Mouse (Mus musculus): ENCODE results near the gene Cmpk2.
"Not testable (repeated sequence)": the region's sequence is repeated elsewhere in the genome, so short reads cannot be mapped to it uniquely, and the experiment has no call there.

Cmpk2 gene

DNA sequence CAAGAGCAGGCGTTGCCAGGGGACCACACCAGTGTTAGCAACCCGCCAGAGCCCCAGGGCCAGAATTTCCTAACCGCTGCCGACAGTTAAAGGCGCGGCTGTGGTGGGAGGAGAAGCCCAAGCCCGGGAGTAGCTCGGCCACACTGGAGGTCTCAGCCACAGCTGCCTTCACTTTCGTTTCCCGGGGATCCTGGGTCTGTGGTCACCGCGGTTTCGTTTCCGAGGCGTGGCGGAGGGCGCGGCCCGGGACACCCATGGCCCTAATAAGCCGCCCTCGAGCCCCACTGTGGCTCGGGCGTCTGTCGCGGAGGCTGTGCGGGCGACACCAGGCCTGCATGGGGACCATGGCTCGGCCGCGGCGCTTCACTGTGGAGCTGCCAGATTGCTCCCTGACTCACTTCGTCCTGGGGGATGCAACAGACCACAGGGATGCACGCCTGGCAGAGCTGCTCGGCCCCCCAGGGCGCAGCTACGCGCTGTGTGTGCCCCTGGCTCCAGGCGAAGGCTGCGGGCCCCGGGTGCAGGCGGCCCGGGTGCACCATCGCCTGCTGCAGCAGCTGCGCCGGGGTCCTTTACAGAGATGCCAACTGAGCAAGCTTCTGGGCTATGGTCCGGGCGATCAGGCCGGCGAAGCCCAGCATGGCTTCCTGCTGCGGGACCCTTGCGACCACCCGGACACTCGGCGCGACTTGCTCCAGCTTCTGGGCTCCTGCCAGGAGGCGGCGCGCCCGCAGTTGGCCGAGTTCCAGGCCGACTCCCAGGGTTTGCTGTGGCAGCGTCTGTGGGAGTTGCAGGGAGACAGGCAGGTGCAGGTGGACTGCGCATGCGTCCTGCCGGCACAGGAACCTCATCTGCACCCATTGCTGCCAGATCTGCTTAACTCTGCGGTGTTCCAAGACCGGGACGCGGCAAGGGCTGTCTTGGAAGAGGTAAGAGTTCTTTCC, at the start of gene Cmpk2:
TSS of gene Cmpk2 (plus strand) at position 107 of the 944 bp plus-strand sequence.
- peak; percentile 95 for DNase-seq (ENCODE audit: low read depth, low spot score)

DNA sequence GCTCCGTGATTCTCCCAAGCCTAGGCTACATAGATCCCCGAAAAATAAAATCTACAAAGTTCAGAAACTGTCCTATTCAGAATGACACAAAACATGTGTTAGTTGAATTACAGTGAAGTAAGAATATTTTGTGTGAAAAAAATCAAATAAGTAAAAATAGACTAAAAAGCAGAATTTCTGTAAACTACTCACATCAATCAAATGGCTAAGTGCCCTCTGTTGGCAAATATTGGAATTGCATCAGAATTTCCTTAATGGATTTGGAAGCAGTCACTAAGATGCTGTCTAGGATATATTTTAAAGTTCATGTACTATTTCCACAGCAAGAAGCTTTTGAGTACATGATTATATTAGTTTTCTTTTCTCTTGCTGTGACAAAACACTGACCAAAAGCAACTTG, 44.2 kb upstream of the Cmpk2 start:
- peak; percentile 78 for DNase-seq (ENCODE audit: low read depth, low spot score)

DNA sequence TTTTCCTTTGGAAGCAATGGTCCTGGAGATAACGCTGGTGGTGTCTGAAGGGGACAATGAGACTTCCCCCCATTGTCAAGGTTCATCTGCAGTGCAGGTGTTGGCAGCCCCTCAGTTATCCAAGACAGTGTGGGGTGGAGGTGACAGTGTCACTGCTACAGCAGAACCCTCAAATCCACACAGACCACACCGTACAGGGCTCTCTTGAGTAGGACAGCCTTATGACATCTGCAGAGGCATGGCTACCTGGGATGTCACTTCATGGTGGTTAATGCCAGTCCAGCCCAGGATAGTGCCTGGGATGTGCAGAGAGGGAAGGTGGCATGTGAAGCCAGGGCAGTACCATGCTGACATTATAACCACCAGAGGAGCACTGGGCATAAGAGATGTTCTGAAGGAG, 40.2 kb upstream of the Cmpk2 start:
- not testable (repeated sequence) for DNase-seq (ENCODE audit: low read depth, low spot score)

DNA sequence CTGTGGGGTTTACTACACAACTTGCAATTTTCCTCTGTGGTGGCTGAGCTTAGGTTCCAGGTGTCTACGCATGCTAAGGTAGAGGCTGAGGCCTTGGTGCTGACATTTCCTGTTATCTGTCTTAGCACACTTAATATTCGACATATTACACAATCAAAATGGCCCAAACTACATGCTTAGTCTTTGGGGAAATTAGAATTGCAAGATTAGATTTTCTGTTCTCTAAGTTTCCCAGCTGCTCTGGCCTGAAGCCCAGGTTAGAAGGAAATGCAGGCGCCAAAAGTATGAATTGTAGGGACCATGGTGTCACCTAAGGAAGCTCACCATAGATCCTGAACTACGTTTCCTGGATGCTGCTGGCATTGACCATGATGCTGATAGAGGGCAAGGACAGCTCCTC, 32.7 kb upstream of the Cmpk2 start:
- DNase-seq (ENCODE audit: low read depth, low spot score): no peak

DNA sequence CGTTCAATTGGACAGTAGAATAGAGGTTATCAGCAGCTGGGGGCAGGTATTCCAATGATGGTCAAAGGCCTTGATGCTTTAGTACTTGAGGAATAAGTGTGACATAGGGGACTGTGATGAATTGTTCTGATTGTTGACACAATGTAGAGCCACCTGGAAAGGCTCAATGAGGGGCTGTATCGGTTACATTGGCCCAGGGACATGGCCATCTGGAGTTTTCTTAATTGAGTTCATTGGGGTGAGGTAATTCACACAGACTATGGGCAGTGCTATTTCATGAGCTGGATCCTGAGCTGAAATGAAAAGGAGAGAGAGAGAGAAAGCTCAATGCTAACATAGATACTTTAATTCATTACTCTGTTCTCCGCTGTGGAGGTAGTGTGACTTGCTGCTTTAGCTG, 31.1 kb upstream of the Cmpk2 start:
- peak; percentile 31 for DNase-seq (ENCODE audit: low read depth, low spot score)

DNA sequence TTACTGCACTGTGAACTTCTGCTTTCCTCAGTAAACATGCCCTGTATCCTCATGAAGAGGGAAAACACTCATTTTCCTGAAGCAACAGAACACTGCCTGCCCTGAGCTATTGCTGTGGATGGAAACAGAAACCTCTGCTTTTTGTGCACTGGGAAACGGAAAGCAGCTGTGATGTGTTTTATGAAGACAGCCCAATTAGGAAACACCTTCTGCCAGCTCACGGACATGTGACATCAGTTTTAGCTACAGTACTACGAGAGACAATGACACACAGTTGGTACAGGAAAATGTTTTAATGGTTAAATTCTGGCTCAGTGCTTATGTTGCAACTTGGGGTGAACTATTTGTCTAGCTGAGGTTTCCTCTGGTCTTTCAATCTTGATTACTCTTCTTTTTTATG, 29.6 kb upstream of the Cmpk2 start:
- no peak for DNase-seq (ENCODE audit: low read depth, low spot score)

DNA sequence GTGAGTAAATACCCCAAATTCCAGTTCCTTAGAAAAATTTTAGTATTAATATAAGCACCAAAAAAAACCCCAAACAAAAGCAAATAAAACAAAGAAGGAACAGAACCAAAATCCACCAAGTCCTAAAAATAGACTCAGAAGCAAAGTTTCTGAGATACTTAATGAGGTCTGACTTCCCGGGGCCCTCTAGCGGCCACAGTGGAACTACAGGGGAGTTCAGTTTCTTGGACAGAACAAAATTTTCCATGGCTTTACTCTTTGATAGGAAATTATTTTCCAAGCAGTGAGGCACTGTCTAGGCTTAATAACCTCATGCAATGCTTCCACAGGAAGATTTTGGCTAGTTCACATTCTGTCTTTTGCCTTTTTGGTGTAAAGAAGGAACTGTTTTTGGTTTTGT, 24.9 kb upstream of the Cmpk2 start:
- DNase-seq (ENCODE audit: low read depth, low spot score): peak; percentile 75

DNA sequence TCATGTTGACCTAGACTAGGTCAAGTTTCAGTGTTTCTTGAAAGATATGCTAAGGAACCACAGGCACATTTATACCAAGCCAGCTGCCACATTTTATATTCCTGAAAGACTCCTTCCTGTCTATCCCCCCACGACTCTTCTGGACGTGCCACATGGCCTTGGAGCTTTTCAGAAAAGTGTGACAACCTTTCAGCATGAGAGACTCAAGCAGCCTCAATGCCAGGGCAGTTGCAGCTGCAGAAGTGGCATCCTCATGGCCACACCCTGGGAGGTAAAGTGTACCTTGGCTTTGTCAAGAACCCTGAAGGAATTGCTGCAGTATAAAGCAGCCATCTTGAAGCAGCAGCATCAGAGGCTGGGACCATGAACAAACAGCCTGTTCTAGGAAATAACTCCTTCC, 24.5 kb upstream of the Cmpk2 start:
- DNase-seq (ENCODE audit: low read depth, low spot score): no peak

DNA sequence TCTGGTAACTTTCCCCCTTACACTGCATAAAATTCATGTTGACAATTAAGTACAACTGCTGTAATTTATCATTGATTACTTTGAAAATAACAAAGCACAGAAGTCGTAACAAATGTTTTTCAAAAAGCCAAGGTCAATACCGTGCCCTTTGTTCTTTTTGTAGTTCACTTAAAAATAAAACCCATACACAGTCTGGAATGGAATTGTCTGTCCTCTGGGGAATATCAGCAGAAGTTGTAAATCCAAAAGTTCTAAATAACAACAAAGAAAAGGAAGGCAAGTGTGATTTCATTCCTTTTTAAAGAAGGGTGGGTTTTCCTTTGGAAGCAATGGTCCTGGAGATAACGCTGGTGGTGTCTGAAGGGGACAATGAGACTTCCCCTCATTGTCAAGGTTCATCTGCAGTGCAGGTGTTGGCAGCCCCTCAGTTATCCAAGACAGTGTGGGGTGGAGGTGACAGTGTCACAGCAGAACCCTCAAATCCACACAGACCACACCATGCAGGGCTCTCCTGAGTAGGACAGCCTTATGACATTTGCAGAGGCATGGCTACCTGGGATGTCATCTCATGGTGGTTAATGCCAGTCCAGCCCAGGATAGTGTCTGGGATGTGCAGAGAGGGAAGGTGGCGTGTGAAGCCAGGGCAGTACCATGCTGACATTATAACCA, 22.5 kb upstream of the Cmpk2 start:
- no peak for DNase-seq (ENCODE audit: low read depth, low spot score)

DNA sequence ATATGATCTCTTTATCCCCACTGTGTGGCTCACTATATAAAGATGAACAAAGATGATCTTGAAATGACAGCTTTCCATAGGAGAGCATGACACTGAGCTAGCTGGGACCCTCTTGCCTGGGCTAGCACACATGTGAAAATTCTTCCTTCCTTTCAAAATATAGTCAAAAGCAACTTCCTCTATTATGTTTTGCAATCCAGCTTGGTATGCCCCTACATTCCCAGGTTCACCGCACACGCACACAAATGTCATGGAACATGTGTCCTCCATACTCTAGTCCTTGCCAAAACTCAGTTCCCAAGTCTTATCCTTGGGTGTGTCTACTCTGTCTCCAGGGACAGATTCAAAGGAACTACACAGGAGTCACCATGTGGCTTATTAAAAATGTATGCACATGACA, 19.5 kb upstream of the Cmpk2 start:
- DNase-seq (ENCODE audit: low read depth, low spot score): no peak

DNA sequence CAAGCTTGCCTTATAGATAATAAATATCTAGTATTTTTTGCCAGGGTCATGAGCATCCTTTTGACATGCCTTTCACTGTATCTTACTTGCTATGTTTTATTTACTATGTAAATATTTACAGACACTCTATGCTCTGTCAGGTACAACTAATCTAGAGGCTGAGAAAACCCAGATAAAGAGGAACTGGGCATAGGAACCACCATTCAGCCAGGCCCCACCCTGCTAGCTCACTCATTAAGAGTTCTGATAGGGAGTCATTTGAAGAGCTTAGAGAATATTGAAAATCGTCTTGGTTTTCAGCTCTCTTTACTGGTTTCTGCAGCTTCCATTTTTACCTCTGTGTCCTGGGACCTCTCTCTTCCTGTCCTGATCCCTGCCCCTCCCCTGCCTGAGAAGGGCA, 17.9 kb upstream of the Cmpk2 start:
- no peak for DNase-seq (ENCODE audit: low read depth, low spot score)

DNA sequence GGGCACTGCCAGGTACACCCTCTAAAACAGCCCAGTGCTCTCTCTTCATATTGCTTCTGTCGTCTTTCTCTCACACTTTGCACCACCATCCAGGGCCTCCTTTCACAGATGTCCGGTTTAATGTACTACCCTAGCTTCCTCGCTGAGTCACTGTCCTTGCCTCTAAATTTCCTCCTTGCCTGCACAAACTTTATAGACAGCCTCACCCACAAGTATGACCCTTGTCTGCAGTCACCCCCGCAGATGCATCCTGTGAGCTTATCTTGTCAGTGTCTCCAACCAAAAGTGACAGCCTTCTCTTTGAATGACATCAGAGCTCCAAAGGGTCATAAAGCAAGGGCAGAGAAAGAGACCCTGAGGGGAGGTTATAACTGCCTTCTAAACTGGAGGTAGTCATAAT, 16.1 kb upstream of the Cmpk2 start:
- no peak for DNase-seq (ENCODE audit: low read depth, low spot score)

DNA sequence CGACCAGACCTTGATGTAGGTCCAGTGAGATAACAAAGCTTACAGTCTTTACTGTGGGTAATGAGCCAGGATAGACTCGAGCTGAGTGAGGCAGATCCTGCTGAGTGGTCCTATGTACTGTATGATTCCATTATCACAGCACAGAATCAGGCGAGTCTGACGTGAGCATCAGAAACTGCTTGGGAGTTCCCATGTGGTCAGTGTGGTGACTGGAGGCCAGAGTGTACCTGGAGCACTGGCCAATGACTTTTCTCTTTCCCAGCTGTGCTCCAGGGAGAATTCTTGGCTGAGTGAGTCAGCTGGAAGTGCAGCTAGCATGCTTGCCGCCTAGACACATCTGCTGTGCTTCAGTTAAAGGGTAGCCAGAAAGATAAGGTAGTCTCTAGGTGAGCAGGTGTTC, 14.3 kb upstream of the Cmpk2 start:
- DNase-seq (ENCODE audit: low read depth, low spot score): no peak

DNA sequence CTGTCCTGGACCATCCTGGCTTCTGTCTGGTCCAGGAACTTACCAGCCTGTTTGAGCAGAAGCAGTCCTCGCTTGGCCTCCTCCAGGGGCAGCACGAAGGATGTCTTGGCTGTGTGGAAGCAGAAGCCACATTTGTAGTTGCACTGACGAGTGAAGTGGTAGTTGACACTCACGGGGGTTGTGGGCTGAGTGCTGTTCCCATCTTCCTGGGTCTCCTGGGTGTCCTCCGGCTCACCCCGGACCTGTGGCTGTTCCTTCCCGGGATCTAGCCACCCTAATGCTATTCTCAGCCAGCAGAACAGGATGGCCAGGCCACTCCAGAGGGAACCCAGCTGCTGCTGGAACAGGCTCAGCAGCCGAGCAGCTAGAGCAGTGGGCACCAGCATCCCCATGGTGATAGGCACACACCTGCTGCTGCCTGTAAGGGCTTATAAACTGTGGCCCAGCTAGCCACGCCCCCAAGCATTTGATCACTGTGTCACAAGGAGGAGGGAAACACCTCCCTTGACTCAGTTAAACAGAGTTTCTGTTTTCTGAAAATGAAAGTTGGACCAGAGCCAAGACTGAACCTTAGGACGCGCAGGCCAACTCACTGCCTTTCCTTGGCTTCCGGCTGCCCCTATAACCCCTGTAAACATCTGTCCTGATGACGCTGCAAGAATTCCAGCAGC, 12.8 kb upstream of the Cmpk2 start, which contains the start of gene Rsad2:
TSS of gene Rsad2 (minus strand) at position 425 of the 671 bp plus-strand sequence.
- DNase-seq (ENCODE audit: low read depth, low spot score): peak; percentile 52

DNA sequence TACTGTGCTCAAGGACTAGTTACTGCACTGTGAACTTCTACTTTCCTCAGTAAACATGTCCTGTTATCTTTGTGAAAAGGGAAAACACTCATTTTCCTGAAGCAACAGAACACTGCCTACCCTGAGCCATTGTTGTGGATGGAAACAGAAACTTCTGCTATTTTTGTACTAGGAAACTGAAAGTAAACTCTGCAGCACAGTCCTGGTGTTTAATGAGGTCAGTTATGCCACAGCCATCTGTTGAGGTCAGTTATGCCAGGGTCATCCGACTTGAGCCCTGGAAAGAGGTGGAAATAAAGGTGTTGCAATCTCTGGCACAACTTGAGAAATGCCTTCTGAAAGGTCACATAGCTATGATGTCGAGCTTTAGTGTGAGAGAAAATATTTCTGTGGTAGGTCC, 8.9 kb upstream of the Cmpk2 start:
- DNase-seq (ENCODE audit: low read depth, low spot score): peak; percentile 34

DNA sequence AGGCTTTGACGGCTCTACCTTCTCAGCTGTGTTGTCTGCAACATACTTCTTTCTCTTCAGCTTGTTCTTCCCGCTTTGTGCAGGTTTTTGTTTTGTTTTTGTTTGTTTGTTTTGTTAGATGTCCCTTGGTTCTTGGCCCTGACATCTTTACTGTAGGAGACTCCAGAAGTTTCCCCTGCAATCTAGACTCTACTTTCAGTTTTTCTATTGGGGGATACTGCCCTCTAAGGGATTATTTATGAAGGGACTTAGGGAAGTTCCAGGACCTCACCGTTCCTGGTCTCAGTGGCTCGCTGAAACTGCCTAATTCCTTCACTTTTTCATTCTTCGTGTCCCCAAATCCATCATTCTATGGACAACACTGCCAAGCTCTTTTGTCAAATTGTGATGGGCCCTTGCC, 3.4 kb upstream of the Cmpk2 start:
- DNase-seq (ENCODE audit: low read depth, low spot score): no peak

DNA sequence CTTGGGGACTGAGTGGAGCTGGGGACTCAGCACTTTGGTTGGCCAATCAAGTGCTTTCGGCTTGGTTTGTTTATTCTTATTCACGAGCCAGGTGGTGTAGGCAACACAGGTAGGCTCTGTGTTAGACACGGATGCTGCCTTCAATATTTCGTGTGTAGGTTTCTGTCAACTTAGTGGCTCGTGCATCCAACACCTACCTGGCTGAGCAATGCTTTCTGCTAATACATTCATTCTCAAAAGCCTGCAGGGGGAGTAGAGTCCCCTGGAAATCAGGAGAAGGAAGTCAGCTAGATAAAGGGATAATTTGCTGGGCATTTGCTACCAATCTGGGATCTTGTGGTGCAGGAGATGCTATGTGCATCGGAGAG, 1.0 kb downstream of the Cmpk2 start:
- peak; percentile 56 for DNase-seq (ENCODE audit: low read depth, low spot score)

DNA sequence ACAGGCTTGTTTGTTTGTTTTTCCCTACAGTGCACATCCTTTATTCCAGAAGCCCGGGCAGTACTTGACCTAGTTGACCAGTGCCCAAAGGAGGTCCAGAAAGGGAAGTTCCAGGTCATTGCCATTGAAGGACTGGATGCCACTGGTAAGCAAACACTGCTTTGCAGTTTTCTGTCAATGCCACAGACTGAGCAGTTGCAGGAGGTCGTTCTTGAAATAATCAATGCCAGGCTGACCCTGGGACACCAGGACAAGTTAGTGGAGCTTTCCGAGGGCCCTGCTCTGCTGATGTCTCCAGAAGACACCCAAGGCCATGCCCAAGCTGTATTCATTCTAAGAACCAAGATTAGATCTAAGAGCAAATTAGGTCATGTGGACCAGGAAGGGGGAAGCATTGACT, 2.4 kb downstream of the Cmpk2 start:
- DNase-seq (ENCODE audit: low read depth, low spot score): no peak

DNA sequence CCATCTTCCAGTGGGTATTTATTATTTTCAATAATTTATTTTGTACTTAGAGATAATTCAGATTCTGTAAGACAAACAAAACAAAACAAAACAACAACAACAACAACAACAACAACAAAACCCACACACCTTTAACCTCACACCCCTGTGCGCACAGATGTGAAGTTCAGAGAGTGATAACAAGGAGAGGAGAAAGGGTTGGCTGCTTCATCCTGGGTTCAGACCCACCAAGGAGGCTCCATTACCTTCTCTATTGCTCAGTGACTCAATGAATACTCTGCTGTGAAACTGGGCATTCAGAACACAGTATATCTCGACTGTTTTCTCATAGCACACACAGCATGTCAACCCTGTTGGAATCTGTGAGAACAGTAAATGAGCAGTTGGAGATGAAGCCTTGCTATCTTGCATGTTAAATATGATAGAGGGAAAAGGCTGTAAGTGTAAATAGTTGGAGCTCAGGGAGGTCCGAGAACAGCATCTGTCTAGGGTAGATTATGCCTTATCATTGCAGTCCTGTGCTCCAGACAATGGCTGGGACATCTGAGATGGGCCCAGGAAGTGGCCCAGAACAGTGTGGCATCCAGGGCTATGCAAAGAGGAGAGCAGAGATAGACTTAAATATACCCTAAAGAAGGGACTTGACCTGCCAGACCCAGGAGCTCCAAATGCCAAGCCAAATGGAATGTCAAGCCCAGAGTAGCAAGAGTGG, 3.9 kb downstream of the Cmpk2 start:
- no peak for DNase-seq (ENCODE audit: low read depth, low spot score)

DNA sequence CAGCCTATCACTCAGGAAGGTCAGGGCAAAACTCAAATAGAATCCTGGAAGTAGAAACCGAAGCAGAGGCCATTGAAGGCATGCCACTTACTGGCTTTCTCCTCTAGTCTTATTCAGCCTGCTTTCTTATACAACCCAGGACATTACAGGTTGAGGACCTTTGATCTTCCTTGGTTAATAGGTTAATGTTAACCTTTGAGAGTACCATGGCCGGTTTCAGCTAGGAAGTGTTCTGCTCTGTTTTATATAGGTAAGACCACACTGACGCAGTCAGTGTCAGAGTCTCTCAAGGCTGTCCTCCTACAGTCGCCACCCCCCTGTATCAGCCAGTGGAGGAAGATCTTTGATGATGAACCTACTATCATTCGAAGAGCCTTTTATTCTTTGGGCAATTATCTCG, 4.7 kb downstream of the Cmpk2 start:
- no peak for DNase-seq (ENCODE audit: low read depth, low spot score)

DNA sequence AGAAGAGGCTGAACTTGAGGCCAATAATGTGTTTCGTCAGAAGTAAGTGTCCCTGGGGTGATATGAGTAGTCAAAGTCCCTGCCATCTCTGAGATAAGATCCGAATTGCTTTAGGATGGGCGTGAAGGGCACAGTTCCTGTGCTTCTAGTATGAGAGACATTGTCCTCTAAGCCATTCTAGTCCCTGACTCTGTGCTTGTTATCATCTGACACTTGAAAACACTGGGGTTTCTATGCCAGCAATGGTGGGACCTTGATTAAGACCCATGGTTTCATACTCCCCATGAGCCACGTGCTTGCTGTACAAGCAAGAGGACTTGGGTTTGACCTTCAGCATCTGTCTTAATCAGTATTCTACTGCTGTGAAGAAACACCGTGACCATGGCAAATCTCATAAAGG, 8.2 kb downstream of the Cmpk2 start:
- no peak for DNase-seq (ENCODE audit: low read depth, low spot score)
